Mouse (Mus musculus): ENCODE measurements at regions not wholly inside any gene's neighbourhood (a gene's known extent, or its start where the extent isn't known, plus 50 kb on each side); places are given as distances from the start of the nearest gene placed in this dataset.

DNA sequence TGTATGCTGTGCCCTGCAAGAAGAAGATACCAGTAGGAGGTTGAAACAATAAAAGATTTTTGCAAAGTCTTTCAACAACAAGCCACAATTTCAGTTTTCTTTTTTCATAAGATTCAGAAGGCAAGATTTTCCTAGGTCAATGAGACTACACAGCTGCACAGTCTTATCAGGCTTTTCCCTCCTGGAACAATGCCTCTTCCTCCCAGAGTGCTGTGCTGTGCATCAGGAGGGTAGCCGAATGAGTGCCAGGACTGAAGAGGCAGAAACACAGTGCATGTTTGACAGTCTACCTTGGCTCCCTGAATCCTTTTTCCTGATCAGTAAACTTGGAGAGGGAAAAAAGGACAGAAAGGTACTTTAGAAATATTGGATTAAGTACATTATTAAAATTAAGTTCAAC, 579.4 kb upstream of the Tbl1xr1 start:
- no peaks in the 10 kb centered on the region for H3K27me3 ChIP-seq (ENCODE audit: insufficient read depth, low read length)
- TF ChIP-seq CTCF (conservative IDR thresholded peaks at IDR 0.05; ENCODE audit: low read length) = no peak
- TF ChIP-seq NANOG (IDR thresholded peaks at IDR 0.05; ENCODE audit: borderline replicate concordance, low read length) = no peak
- no peak for TF ChIP-seq POU5F1 (IDR thresholded peaks at IDR 0.05; ENCODE audit: borderline replicate concordance, low read length)
- no peak overlapping the region for H3K4me3 ChIP-seq (replicated peaks; ENCODE audit: low read length)
- H3K4me1 ChIP-seq (replicated peaks; ENCODE audit: low read depth, low read length) = no peaks in the 10 kb centered on the region
- H3K36me3 ChIP-seq (ENCODE audit: insufficient read depth, low read length) = no peaks in the 10 kb centered on the region
- no peaks in the 10 kb centered on the region for H3K9me3 ChIP-seq (ENCODE audit: low read length)

DNA sequence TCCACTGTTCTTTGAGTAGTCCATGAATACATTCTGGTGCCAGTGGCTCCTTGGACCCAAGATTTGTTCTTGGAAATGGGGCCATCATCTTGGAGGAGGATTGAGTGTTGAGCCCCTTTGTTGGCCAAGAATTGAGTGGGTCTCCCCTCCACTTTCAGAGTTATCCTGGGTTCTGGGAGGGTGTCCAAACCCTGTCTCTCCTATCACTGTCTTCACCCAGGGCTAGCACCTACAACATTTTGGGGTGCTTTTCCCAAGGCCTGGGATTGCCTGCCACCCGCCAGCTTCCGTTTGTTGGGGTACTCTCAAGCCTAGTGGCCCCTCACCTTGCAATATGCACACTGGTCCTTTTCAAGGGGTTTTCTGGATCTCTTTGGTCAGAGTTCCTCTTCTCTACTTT, 568.8 kb upstream of the Tbl1xr1 start:
- Histone ChIP-seq H3K9me3 (ENCODE audit: low read length) (peaks cover 63% of the 10 kb centered on the region), H3K36me3 (ENCODE audit: insufficient read depth, low read length) (no peaks in the 10 kb centered on the region), H3K27me3 (ENCODE audit: insufficient read depth, low read length) (no peaks in the 10 kb centered on the region), H3K4me3 (replicated peaks; ENCODE audit: low read length) (no peak overlapping the region), H3K4me1 (replicated peaks; ENCODE audit: low read depth, low read length) (no peaks in the 10 kb centered on the region)
- TF ChIP-seq POU5F1 (IDR thresholded peaks at IDR 0.05; ENCODE audit: borderline replicate concordance, low read length) (no peak), CTCF (conservative IDR thresholded peaks at IDR 0.05; ENCODE audit: low read length) (no peak), NANOG (IDR thresholded peaks at IDR 0.05; ENCODE audit: borderline replicate concordance, low read length) (no peak)

DNA sequence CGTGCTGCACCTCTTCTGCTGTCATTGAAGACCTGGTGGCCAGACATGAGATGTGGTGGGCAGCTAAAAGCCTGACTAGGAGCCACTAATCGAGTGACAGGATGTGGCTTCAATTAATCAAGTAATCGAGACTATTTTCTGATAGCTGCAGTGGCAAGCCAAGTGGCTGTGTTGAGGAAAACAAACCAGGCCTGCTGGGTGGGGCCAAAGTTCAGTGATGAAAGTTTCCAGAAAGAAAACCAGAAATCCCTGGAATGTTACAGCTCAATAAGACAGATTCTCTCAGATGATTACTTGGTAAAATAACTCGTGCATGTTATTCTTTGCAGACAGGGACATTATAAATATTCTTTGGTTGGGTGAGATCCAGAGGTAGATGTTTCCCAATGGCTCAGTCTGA, 564.4 kb upstream of the Tbl1xr1 start:
- Histone ChIP-seq H3K9me3 (ENCODE audit: low read length) (peaks cover 51% of the 10 kb centered on the region), H3K27me3 (ENCODE audit: insufficient read depth, low read length) (no peaks in the 10 kb centered on the region), H3K4me3 (replicated peaks; ENCODE audit: low read length) (no peak overlapping the region), H3K4me1 (replicated peaks; ENCODE audit: low read depth, low read length) (no peaks in the 10 kb centered on the region), H3K36me3 (ENCODE audit: insufficient read depth, low read length) (no peaks in the 10 kb centered on the region)
- TF ChIP-seq POU5F1 (IDR thresholded peaks at IDR 0.05; ENCODE audit: borderline replicate concordance, low read length) = no peak
- no peak for TF ChIP-seq NANOG (IDR thresholded peaks at IDR 0.05; ENCODE audit: borderline replicate concordance, low read length)
- no peak for TF ChIP-seq CTCF (conservative IDR thresholded peaks at IDR 0.05; ENCODE audit: low read length)

DNA sequence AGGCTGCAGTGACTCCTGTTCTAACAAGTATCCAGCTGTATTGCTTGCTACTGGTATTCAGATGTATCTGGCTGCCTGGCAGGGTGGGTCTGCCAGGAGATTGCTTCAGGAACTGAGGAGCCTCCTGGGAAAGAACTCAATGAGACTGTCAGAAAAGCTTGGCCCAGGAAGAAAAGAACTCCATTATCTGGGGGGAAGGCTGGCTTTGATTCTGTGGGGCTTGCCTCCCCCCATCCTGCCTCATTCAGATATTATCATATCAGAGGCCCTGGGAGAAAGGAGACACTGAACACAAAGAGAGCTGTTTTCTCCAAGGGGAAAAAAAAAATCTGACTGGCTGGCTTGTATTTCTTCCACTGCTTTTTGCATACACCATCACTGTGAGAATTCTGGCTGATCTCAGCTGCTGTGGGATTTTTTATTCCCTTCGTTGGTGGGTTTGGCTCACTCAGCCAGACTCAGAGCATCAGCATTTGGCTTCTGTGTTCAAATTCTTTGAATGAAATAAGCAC, 552.0 kb upstream of the Tbl1xr1 start:
- Histone ChIP-seq H3K4me3 (replicated peaks; ENCODE audit: low read length) (no peak overlapping the region), H3K4me1 (replicated peaks; ENCODE audit: low read depth, low read length) (0 out of 2 replicates have a peak, but pooled peaks cover 4% of the 10 kb centered on the region), H3K36me3 (ENCODE audit: insufficient read depth, low read length) (no peaks in the 10 kb centered on the region), H3K27me3 (ENCODE audit: insufficient read depth, low read length) (no peaks in the 10 kb centered on the region), H3K9me3 (ENCODE audit: low read length) (peaks cover 46% of the 10 kb centered on the region)
- TF ChIP-seq CTCF (conservative IDR thresholded peaks at IDR 0.05; ENCODE audit: low read length) = no peak
- no peak for TF ChIP-seq NANOG (IDR thresholded peaks at IDR 0.05; ENCODE audit: borderline replicate concordance, low read length)
- no peak for TF ChIP-seq POU5F1 (IDR thresholded peaks at IDR 0.05; ENCODE audit: borderline replicate concordance, low read length)

DNA sequence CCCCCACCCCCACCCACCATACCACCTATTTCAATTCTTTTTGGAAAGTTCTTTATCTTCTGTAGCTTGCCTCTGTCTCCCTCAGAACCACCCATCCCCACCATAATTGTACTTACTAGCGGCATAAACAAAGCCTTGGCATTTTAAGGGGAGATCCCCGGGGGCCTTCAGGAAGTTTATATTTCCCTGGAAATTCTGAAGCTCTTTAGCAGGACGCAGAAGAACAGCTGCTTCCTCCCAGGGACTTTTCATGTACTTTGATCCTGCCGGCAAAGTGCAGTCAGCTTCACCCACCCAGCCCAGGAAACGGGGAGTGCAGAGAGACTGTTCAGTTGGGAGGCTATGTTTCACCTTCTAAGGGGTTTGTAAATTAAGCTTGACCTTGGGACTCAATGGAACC, 545.6 kb upstream of the Tbl1xr1 start:
- no peaks in the 10 kb centered on the region for H3K36me3 ChIP-seq (ENCODE audit: insufficient read depth, low read length)

DNA sequence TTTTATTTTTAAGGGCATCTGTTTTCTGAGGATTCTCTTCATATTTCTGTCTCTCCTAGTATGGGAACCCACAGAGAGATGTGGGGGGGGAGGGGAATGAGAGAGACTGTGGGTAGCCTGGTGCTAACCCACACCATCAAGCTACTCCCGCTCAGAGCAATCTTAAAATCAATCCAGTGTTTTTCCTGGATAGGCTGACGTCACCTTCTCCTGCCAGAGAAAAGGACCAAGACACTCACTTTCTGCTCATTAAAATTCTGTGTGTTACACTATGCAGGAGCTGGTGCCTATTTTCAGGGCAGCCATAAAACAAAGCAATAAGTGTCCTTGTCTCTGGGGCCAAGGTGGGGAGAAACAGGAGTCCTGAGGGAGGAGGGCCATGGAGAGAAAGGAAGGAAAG, 537.3 kb upstream of the Tbl1xr1 start:
- Histone ChIP-seq H3K4me1 (replicated peaks; ENCODE audit: low read depth, low read length) (no peaks in the 10 kb centered on the region), H3K4me3 (replicated peaks; ENCODE audit: low read length) (no peak overlapping the region), H3K27me3 (ENCODE audit: insufficient read depth, low read length) (no peaks in the 10 kb centered on the region), H3K9me3 (ENCODE audit: low read length) (no peaks in the 10 kb centered on the region), H3K36me3 (ENCODE audit: insufficient read depth, low read length) (no peaks in the 10 kb centered on the region)
- TF ChIP-seq POU5F1 (IDR thresholded peaks at IDR 0.05; ENCODE audit: borderline replicate concordance, low read length) (no peak), CTCF (conservative IDR thresholded peaks at IDR 0.05; ENCODE audit: low read length) (no peak), NANOG (IDR thresholded peaks at IDR 0.05; ENCODE audit: borderline replicate concordance, low read length) (no peak)

More for the DNA sequence above, 545.6 kb upstream of the Tbl1xr1 start:
- H3K9me3 ChIP-seq (ENCODE audit: low read length) = no peaks in the 10 kb centered on the region
- H3K27me3 ChIP-seq (ENCODE audit: insufficient read depth, low read length) = no peaks in the 10 kb centered on the region
- TF ChIP-seq CTCF (conservative IDR thresholded peaks at IDR 0.05; ENCODE audit: low read length) (no peak), POU5F1 (IDR thresholded peaks at IDR 0.05; ENCODE audit: borderline replicate concordance, low read length) (no peak), NANOG (IDR thresholded peaks at IDR 0.05; ENCODE audit: borderline replicate concordance, low read length) (no peak)
- H3K4me1 ChIP-seq (replicated peaks; ENCODE audit: low read depth, low read length) = peaks cover 4% of the 10 kb centered on the region
- H3K4me3 ChIP-seq (replicated peaks; ENCODE audit: low read length) = no peak overlapping the region

DNA sequence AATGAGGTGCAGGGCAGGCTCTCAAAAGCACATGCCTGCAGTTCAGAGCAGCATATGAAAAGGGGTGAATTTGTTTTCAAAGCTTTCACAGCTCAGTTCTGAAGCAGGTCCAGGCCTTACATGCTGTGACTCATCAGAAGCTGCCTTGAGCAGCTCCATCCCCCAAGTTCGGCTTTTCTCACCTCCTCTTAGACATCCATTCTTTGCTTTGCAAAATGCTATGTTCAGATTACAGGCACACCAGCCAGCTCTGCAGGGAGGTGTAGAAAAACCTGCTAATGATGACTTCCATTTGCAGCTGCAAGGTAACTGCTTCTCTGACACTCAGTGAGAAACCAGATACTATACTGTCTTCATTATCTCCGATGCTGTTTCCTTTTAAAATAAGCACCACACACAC, 532.0 kb upstream of the Tbl1xr1 start:
- Histone ChIP-seq H3K4me1 (replicated peaks; ENCODE audit: low read depth, low read length) (no peaks in the 10 kb centered on the region), H3K36me3 (ENCODE audit: insufficient read depth, low read length) (no peaks in the 10 kb centered on the region), H3K4me3 (replicated peaks; ENCODE audit: low read length) (no peak overlapping the region), H3K27me3 (ENCODE audit: insufficient read depth, low read length) (no peaks in the 10 kb centered on the region), H3K9me3 (ENCODE audit: low read length) (no peaks in the 10 kb centered on the region)
- TF ChIP-seq CTCF (conservative IDR thresholded peaks at IDR 0.05; ENCODE audit: low read length) (no peak), NANOG (IDR thresholded peaks at IDR 0.05; ENCODE audit: borderline replicate concordance, low read length) (no peak), POU5F1 (IDR thresholded peaks at IDR 0.05; ENCODE audit: borderline replicate concordance, low read length) (no peak)

DNA sequence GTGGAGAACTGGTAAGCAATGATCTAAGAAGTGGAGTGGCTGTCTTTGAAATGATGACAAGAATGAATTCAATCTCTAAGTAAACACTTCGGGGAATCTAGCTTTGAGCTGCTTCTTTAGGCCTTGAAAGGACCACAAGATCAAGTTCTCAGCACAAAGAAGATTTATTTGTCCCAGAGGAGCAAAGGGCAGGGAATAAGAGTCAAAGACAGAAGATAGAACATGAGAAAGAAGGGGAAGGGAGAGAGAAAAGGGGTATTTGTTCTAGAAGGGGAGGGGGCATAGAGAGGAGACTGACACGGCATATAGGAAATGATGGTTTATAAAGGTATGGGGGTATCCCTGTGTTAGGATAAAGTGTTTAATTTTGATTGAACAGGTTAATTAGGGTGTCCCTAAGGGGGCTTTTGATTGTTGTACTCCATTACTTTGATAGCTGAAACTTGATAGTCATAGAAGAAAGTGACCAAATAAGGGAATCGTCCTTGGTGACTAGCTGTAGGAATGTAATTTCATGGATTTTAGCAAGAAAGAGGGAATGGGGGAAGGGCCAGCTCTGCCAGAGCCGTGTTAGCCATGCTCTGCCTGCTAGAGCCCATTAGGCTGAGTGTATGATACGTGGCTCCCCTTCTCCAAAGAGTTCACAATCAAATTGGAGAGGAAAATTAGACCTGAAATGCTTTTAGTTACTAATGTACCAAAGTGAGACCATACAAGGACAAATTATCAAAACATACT, 531.1 kb upstream of the Tbl1xr1 start:
- Histone ChIP-seq H3K9me3 (ENCODE audit: low read length) (no peaks in the 10 kb centered on the region), H3K36me3 (ENCODE audit: insufficient read depth, low read length) (no peaks in the 10 kb centered on the region), H3K4me1 (replicated peaks; ENCODE audit: low read depth, low read length) (no peaks in the 10 kb centered on the region), H3K4me3 (replicated peaks; ENCODE audit: low read length) (no peak overlapping the region), H3K27me3 (ENCODE audit: insufficient read depth, low read length) (no peaks in the 10 kb centered on the region)
- TF ChIP-seq POU5F1 (IDR thresholded peaks at IDR 0.05; ENCODE audit: borderline replicate concordance, low read length) (no peak), CTCF (conservative IDR thresholded peaks at IDR 0.05; ENCODE audit: low read length) (no peak), NANOG (IDR thresholded peaks at IDR 0.05; ENCODE audit: borderline replicate concordance, low read length) (no peak)

All from E14TG2a.4 (cell line).